Mouse (Mus musculus) heart, embryonic 16.5 days (tissue): ENCODE results near the gene P2rx3. TPM values are rescaled to one million over a fixed set of nuclear protein-coding genes. Genes with fewer than 3 reads are reported as not detected.

Experiments used
- ATAC-seq: fragments of 200-750 bp; cut with Nextera tagmentation; replicated peaks from 2 replicates; pipeline ENCODE4 v1.8.0; 2017; ENCODE audit warnings: moderate number of reproducible peaks; ENCODE audit not compliant: insufficient read depth, low FRiP score; ENCODE audit errors: extremely low read depth
- H3K27ac ChIP-seq: fragments of 300-500 bp; sonication (generic); 2 replicates; pipeline ENCODE4 v1.5.1; 2014; ENCODE audit warnings: mild to moderate bottlenecking, low read length, control low read depth, moderate library complexity
- H3K27me3 ChIP-seq: fragments of 300-500 bp; sonication (generic); 2 replicates; pipeline ENCODE4 v1.6.1; 2014; ENCODE audit warnings: low read length, mixed read lengths; ENCODE audit not compliant: control insufficient read depth, insufficient read depth
- H3K36me3 ChIP-seq: fragments of 300-500 bp; sonication (generic); 2 replicates; pipeline ENCODE4 v1.6.1; 2014; ENCODE audit not compliant: control insufficient read depth, insufficient read depth
- H3K4me1 ChIP-seq: fragments of 300-500 bp; sonication (generic); 2 replicates; pipeline ENCODE4 v1.6.1; 2014; ENCODE audit warnings: low read length, mixed read lengths; ENCODE audit not compliant: control insufficient read depth, insufficient read depth
- H3K4me2 ChIP-seq: fragments of 300-500 bp; sonication (generic); 2 replicates; pipeline ENCODE4 v1.6.1; 2014; ENCODE audit warnings: low read depth, mild to moderate bottlenecking, control low read depth, low read length
- H3K4me3 ChIP-seq: fragments of 300-500 bp; sonication (generic); 2 replicates; pipeline ENCODE4 v1.5.1; 2014; ENCODE audit warnings: mild to moderate bottlenecking, control low read depth, low read length
- H3K9ac ChIP-seq: fragments of 300-500 bp; sonication (generic); 2 replicates; pipeline ENCODE4 v1.6.1; 2014; ENCODE audit warnings: low read length, control low read depth
- H3K9me3 ChIP-seq: fragments of 300-500 bp; sonication (generic); replicated peaks from 2 replicates; pipeline ENCODE4 v1.6.1; 2016; ENCODE audit warnings: low read length; ENCODE audit not compliant: control insufficient read depth
- WGBS: fragments of 180-500 bp; shearing (Covaris S2); extraction: QIAGEN DNeasy Blood & Tissue Kit; methylation state at CpG from one replicate; pipeline ENCODE4 v1.1.7; 2014; 5-methylcytosine and 5-hydroxymethylcytosine counted together
- polyA plus RNA-seq: library from polyadenylated mRNA; unstranded; fragments of >200 nt; fragmentation: Nextera tagmentation; extraction: Ambion mirVana; gene quantifications from 2 replicates; pipeline ENCODE4 v1.2.1, GENCODE M21; 2015

P2rx3 gene
- polyA plus RNA-seq: 0.60 and 0.79 TPM in 2 replicates

DNA sequence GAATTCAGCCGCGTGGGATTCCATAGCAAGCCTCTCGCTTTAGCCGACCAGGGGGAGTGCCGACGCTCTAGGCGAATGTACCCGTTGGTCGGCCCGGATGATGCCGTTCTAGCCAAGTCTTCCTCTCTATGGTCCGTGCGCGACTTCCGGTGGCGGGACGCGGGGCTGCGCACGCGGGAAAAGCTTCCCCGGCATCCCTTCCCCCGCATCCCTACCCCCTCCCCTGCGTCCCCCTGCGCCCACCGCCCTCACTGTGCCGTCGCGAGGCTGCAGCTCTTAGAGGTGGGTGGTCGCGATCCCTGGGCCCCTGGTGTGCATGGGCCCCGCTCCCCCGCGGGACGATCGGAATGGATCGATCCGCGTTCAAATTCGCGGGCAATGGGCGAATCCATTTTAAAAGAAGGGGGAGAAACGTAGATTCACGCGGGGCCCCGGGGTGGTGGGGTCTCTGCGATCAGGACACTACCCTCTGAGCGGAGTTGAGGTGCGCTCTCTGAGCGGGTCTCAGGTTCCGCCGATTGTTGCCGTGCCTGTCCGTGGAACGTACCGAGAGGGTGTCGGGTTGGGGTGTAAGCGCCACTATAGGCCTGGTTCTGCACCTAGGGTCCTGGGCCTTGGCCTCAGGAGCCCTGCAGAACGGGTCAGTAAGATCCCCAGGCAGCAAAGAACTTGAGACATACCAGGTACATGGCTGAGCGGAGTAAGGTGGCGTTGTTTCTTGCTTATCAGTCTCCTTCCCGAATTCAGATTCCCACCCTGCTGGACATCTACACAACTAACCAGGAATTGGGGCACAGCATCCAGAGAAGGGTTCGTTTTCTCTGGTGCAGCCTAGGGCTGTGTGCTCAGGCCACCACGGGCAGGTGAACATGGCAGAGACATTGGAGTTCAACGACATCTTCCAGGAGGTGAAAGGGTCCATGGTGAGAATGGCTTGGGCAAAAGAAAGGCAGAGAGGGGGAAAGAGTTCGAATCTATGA lies at the start of gene P2rx3, which contains the start of gene Ssrp1:
P2rx3 (minus strand) TSS at position 416 of the 980 bp plus-strand sequence.
Ssrp1 (plus strand) TSS at position 188 of the 980 bp plus-strand sequence.
- peaks cover 9% of the 10 kb centered on the region for H3K4me1 ChIP-seq
- 1% methylated on average over 66 of the region's 66 CpGs for WGBS
- no peaks in the 10 kb centered on the region for H3K27me3 ChIP-seq
- peaks cover 29% of the 10 kb centered on the region for H3K36me3 ChIP-seq
- H3K27ac ChIP-seq: peak within 1 kb of the TSS; percentile 77
- H3K4me3 ChIP-seq: peak within 1 kb of the TSS; percentile 88
- H3K4me2 ChIP-seq: peak within 1 kb of the TSS; percentile 86
- H3K9me3 ChIP-seq: no peaks in the 10 kb centered on the region
- H3K9ac ChIP-seq: peak within 1 kb of the TSS; percentile 95
- peak; percentile 93 for ATAC-seq

DNA sequence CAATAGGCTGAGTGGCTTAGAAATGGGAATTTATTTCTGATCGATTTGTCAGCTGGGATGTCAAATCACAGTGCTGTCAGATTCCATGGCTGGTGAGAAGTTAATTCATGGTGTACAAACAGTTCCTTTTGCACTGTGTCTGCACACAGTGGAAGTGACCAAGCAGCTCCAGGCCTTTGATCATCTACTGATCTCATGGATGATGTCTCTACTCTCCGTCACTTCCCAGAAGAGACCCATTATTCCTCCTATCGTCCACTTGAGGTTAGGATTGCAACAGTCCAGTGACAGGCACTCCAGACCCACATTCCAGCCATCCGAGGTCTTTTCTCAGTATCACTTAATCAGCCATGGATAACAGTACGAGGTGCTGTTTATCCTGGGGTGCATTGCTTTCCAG lies 36.5 kb upstream of the P2rx3 start:
- Histone ChIP-seq H3K9me3 (no peaks in the 10 kb centered on the region), H3K36me3 (peaks cover 18% of the 10 kb centered on the region), H3K4me1 (no peaks in the 10 kb centered on the region), H3K4me3 (no peak overlapping the region), H3K27ac (no peak overlapping the region), H3K4me2 (no peak overlapping the region), H3K27me3 (no peaks in the 10 kb centered on the region), H3K9ac (no peak overlapping the region)
- 58% methylated on average over 5 of the region's 5 CpGs for WGBS
- no peak for ATAC-seq

DNA sequence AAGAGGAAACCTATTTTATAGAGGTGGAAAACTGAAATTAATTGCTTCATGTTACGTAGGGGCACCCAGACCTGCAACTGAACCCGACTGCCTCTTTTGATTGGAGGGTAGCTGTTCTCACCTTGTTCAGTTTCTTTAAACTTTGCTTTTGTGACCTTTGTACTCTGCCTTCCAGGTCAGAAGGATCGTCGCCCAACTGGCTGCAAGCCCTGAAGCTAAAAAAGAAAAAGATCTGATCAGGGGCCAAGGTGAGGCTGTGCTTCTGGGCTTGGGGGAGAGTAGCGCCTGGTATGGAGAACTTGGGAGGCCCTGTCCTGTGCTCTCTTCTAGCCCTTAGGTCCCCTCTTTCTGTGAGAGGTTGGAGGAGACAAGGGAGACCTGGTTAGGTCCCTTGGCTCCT lies 34.7 kb upstream of the P2rx3 start:
- Histone ChIP-seq H3K9ac (no peak overlapping the region), H3K9me3 (no peaks in the 10 kb centered on the region), H3K4me3 (no peak overlapping the region), H3K4me2 (no peak overlapping the region), H3K27me3 (no peaks in the 10 kb centered on the region), H3K4me1 (no peaks in the 10 kb centered on the region), H3K27ac (no peak overlapping the region), H3K36me3 (peaks cover 18% of the 10 kb centered on the region)
- 88% methylated on average over 5 of the region's 5 CpGs for WGBS
- ATAC-seq: no peak

DNA sequence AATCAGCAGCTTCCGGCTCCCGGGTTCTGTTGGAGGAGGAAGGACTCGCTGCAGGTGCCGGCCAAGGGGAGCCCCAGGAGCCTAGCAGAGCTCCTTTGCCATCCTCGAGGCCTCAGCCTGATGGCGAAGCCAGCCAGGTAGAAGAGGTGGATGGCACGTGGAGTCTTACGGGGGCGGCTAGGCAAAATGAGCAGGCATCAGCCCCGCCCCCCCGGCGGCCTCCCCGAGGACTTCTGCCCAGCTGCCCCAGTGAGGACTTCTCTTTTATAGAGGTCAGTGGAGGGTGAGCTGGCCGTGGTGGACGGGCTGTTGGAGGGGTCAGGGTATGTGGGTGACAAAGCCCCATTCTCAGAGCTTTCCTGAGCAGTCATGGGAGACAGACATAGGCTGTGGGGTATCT lies 32.8 kb upstream of the P2rx3 start:
- no peak overlapping the region for H3K27ac ChIP-seq

DNA sequence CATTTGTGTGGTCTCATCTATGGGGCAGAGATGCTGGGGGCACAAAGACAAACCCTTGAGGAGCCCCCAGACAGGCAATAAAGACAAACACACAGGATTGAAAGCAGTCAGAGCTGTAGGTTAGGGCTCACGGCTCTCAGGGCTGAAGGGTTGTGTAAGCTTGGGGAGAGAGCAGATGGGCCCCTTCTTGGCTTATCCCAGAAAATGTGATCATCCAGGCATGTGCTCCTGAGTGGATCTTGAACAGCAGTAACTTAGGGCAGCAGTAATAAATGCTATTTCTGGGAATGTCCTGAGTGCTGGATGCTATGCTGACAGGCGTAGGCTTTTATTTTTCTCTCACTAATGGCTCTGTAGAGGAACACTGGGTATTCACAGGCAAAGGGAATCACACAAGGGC lies 31.4 kb upstream of the P2rx3 start:
- Histone ChIP-seq H3K4me2 (no peak overlapping the region), H3K4me1 (no peaks in the 10 kb centered on the region), H3K27ac (no peak overlapping the region), H3K9me3 (no peaks in the 10 kb centered on the region), H3K9ac (no peak overlapping the region), H3K36me3 (peaks cover 20% of the 10 kb centered on the region), H3K27me3 (no peaks in the 10 kb centered on the region), H3K4me3 (no peak overlapping the region)
- WGBS: 73% methylated on average over 2 of the region's 2 CpGs
- ATAC-seq: no peak

More for the DNA sequence above, 32.8 kb upstream of the P2rx3 start:
- Histone ChIP-seq H3K4me2 (no peak overlapping the region), H3K27me3 (no peaks in the 10 kb centered on the region), H3K4me3 (no peak overlapping the region), H3K4me1 (no peaks in the 10 kb centered on the region), H3K9me3 (no peaks in the 10 kb centered on the region), H3K9ac (no peak overlapping the region), H3K36me3 (peaks cover 18% of the 10 kb centered on the region)
- ATAC-seq: no peak
- WGBS: 73% methylated on average over 15 of the region's 15 CpGs

DNA sequence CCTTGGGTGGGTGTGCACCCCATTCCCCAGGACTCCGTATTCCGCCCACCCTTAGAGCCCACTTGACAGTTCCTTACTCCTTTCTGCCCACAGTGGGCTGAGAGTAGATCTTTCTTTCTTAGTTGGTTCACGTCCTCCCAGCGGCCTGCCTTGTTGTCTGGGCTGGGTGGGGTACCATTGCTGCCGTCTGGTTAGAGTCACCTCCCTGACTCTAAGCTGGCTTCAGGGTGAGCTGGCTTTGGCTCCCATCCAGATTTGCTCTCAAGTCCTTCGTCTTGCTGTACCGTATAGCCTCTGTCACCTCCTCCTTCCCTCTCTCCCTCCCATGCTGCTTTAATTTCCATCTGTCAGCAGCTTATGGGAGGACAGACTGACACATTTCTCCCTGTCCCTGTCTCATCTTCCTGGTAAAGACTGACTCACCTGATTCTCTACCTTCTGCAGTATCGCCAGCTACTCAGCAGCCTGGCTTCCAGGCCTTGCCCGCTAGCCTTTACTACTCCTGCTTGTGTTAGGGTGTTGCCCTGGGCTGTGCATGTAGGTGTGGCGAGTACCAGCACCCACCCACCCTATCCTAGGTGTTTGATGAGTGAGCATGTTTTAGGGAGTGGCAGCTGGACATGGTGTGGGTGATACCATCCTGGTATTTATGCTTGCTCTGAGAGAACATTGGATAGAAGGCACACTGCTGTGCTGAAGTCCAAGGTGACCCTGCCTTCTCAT lies 30.8 kb upstream of the P2rx3 start:
- no peaks in the 10 kb centered on the region for H3K27me3 ChIP-seq
- H3K9ac ChIP-seq: no peak overlapping the region
- 59% methylated on average over 10 of the region's 10 CpGs for WGBS
- no peaks in the 10 kb centered on the region for H3K9me3 ChIP-seq
- no peak overlapping the region for H3K4me2 ChIP-seq
- H3K4me3 ChIP-seq: no peak overlapping the region
- H3K4me1 ChIP-seq: no peaks in the 10 kb centered on the region
- no peak for ATAC-seq
- no peak overlapping the region for H3K27ac ChIP-seq
- peaks cover 17% of the 10 kb centered on the region for H3K36me3 ChIP-seq

DNA sequence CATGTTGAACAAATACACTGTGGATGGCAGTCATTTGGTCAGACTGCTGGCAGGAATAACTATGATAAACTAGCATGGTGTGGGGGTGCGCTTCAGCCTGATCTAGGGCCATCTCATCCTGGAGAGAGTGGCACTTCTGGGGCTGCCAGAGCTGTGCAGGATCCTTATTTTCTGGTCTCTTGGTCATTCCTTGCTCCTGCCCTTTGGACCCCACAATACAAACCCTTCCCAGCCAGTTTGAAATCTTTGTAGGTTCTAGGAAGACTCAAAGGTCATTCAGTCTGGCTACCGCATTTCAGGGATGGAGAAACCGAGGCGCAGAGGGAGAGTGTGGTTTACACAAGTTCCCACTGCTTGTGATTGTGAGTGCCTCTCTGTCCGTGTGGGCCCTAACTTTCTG lies 29.7 kb upstream of the P2rx3 start:
- 93% methylated on average over 5 of the region's 5 CpGs for WGBS
- Histone ChIP-seq H3K36me3 (peaks cover 13% of the 10 kb centered on the region), H3K4me3 (no peak overlapping the region), H3K4me2 (no peak overlapping the region), H3K9ac (no peak overlapping the region), H3K27me3 (no peaks in the 10 kb centered on the region), H3K27ac (no peak overlapping the region), H3K9me3 (no peaks in the 10 kb centered on the region), H3K4me1 (no peaks in the 10 kb centered on the region)
- ATAC-seq: no peak

DNA sequence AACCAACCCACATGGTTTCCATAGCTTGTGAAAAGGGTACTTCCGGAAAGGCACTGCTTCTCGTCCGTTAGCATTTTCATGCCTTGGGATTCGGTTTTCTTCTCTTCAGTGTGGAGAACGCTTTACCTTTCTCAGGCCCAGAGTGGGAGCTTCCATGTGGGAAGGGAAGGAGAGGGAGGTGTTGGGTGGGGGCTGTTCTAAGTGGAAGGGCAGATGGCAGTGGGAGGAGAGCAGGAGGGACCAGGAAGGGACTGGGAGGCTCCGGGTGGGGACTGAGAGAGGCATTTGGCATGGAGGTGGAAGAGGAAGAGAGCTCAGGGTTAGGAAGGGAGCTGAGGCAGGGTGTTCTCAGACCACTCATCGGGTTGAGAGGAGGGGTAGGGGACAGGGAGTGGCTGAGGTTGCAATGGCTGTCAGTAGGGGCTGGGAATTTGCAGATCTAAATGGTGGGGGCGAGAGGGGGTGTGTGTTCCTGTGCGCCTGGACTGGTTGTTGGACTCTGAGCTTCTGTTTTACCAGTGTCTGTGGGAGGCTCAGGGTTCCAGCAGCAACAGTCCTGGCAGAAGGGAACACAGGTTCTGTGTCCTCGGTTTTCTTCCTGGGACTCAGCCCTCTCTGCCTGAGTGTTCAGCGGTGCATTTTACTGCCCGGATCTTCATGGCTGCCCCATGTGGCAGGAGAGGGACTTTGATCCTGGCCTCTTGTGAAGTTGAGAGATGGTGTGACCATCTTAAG lies 28.0 kb upstream of the P2rx3 start:
- H3K27ac ChIP-seq: no peak overlapping the region
- ATAC-seq: no peak
- H3K4me3 ChIP-seq: no peak overlapping the region
- H3K9ac ChIP-seq: no peak overlapping the region
- H3K9me3 ChIP-seq: no peaks in the 10 kb centered on the region
- peaks cover 9% of the 10 kb centered on the region for H3K4me1 ChIP-seq
- peaks cover 15% of the 10 kb centered on the region for H3K36me3 ChIP-seq
- H3K27me3 ChIP-seq: no peaks in the 10 kb centered on the region
- 78% methylated on average over 12 of the region's 12 CpGs for WGBS
- H3K4me2 ChIP-seq: no peak overlapping the region
